Mouse (Mus musculus): ENCODE measurements around the gene Rps6ka5.

Rps6ka5 gene

GRCm38 (mm10) chr12:100660076-100660475 is 66.7 kb downstream of the Rps6ka5 start:
- no peak for DNase-seq (ENCODE audit: low read depth, low spot score)

GRCm38 (mm10) chr12:100655972-100656371 is 70.8 kb downstream of the Rps6ka5 start:
- no peak for DNase-seq (ENCODE audit: low read depth, low spot score)

- no peak for DNase-seq (ENCODE audit: low read depth, low spot score)
These were observed 84.8 kb downstream of the Rps6ka5 start for GRCm38 (mm10) chr12:100641936-100642335.

- no peak for DNase-seq (ENCODE audit: low read depth, low spot score)
These were observed 86.1 kb downstream of the Rps6ka5 start for GRCm38 (mm10) chr12:100640726-100641125.

DNA sequence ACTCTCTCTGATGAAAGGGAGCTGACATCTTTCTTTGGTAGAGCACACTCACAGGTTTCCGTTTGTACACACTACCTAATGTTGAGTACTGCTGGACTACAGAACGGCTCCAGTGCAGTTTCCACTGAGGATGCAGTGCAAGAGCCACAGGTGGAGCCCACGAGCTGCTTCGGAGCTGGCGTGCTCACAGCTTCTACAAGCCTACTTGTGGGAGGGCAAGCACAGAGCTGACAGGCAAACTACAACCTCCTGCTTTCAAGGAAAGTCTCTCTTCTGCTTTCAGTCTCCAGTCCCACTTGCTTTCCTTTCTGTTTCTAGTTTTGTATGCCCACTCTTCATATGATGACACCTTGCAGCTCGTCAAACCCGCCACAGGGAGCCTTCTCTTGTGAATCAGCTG is 87.1 kb downstream of the Rps6ka5 start:
- DNase-seq (ENCODE audit: low read depth, low spot score) = no peak

GRCm38 (mm10) chr12:100637886-100638285 is 88.9 kb downstream of the Rps6ka5 start:
- DNase-seq (ENCODE audit: low read depth, low spot score) = no peak

DNA sequence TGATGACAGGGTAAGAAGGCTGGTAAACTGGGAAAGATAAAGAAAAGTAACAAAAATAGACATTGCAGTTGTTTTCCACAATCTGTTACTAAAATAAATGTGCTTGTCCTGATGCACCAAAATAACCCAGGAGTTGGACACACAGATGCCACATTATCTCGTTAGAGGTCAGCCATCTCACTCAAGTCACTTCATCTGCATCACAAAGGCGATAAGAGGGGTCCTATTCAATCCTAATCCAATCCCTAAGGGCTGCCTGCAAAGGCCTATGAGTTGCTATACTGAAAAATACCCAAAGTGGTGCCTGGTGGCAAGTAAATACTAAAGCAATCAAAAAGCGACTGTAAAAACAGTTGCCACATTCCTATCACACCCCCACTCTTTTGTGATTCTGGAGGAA is 90.0 kb downstream of the Rps6ka5 start:
- no peak for DNase-seq (ENCODE audit: low read depth, low spot score)

- DNase-seq (ENCODE audit: low read depth, low spot score) = no peak
These were observed 90.5 kb downstream of the Rps6ka5 start for GRCm38 (mm10) chr12:100636299-100636633.

GRCm38 (mm10) chr12:100635601-100636298 is 91.0 kb downstream of the Rps6ka5 start:
- no peak for DNase-seq (ENCODE audit: low read depth, low spot score)

- no peak for DNase-seq (ENCODE audit: low read depth, low spot score)
These were observed 93.6 kb downstream of the Rps6ka5 start for GRCm38 (mm10) chr12:100633231-100633630.

GRCm38 (mm10) chr12:100631286-100631685 is 95.5 kb downstream of the Rps6ka5 start:
- DNase-seq (ENCODE audit: low read depth, low spot score) = no peak

- DNase-seq (ENCODE audit: low read depth, low spot score) = no peak
These were observed 97.5 kb downstream of the Rps6ka5 start for GRCm38 (mm10) chr12:100629126-100629920.

GRCm38 (mm10) chr12:100626991-100627677 is 99.6 kb downstream of the Rps6ka5 start:
- no peak for DNase-seq (ENCODE audit: low read depth, low spot score)

DNA sequence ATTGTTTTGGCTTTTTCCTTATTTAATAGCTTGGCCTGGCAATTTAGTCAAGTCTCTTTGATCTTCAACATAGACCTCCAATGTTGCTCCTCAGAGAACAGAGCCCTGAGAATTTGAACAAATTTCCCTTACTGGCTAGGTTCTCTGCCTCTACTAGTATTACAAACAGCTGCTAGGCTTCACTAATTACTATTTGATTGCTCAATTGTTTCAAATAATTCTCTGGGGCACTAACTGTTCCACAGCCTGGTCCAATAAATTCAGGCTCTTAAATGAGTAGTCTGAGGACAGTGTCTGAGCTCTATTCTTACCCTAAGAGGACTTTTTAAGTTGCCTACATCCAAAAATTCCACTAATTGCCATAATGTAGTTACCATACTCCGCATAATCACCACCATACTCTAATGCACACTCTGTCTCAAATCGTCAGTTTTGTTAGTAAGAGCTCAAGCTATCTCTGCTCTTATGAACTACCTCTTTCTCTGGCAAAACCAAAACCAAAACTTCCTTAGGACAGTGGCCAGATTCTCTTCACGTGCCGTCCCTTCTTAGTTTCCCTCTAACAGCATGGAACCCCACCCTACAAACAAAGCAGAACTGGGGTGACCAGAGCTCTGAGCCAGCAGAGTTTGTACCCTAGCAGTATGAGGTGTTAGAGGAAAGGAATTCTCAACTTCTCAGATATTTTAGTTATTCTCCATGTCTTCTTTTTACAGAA is 100.4 kb downstream of the Rps6ka5 start:
- peak; percentile 42 for DNase-seq (ENCODE audit: low read depth, low spot score)

DNA sequence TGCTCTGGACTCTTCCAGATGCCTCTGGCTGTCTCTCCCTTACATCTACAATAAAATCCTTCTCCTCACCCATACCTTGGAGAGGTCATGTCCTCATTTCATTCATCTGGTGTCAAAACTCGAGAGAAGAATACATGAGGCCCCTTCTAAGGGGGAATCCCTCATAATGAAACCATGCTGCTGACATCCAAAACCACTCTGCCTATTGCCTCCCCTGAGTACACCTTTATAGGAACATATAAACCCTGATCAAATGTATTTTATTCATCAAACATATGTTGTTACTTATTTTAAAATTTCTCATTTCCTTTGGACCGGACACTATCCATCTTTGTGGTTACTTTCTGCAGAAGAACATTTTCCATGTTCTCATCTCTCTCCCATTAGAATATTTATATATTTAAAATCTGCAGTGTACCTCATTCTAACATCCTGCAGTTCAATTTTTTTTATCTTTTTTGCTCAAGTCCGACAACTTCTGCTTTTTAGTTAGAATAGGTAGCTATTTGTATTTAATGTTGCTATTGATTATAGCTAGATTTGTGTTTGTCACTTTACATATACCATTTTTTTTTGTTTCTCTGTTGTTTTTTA is 101.8 kb downstream of the Rps6ka5 start:
- DNase-seq (ENCODE audit: low read depth, low spot score) = no peak

DNA sequence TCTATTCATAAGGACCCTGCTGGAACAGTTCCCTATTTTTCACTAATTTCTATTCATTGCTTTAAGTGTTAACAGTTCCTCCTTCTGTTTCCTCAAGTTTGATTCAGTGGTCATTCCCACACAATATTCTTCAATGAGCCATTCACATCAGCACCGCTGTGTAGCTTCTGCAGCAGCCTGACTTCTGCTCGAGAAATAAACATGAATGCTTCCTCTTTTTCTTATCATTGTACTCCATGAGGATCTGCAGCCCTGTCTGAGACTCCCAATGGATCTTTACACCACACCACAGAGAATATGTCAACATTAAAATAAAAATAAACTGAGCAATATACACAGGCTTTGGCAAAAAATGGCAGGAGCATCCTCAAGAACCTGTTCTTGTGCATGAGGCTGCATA is 111.5 kb downstream of the Rps6ka5 start:
- no peak for DNase-seq (ENCODE audit: low read depth, low spot score)

DNA sequence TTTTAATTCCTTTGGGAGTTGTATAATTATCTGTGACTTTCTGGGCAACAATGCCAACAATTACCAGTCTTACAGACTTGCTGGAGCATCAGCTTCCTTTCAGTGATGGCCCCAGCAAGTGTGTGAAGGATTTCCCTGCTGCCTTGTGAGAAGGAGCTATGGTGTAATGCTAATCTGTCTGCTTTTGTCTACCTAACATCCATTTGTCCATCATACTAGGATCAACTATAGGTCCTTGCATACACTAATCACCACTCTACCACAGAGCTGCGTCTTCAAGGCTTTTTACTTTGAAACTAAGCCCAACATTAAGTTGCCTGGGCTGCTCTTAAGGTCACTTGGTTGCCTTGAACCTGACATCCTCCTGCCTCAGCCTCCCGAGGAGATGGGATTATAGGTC is 112.9 kb downstream of the Rps6ka5 start:
- DNase-seq (ENCODE audit: low read depth, low spot score) = no peak

DNA sequence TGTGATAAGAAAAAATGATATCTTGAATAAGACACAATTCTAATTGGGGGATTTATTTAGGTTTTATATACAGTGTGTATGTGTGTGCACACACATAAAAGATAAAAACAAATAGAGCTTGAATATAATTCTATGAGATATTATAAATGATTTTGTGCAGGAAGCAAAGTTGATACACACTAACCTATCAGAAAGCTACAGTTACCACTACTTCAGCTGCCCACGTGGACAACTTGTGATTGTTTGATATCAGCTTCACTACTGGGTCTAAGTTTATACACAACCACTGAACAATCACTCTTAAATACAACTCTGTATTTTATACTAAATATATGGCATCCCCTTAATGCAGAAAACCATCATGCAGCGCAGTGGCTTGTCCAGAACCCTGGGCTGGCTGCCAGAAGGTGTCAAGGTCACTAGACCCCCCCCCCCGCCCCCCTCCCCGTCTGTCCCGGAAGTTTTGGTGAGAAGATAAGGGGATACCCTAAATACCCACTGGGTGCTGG is 113.5 kb downstream of the Rps6ka5 start:
- DNase-seq (ENCODE audit: low read depth, low spot score) = no peak

DNA sequence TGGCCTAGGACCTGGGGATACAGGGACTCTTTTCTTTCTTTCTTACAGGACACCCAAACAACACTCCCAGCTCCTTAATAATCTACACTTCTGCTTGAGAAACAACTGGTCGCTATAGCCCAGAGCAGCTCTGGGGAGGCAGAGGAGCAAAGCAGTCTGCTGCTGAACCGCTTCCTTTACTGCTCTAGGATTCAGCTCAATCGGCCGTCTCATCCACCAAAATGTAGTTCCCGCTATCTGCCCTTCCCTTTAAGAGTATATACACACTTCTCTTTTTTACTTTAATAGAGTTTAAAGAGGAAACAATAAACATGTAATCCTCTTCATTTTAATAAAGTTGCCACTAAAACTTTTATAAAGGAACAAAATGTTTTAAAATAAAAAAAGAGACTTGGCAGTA is 117.0 kb downstream of the Rps6ka5 start:
- DNase-seq (ENCODE audit: low read depth, low spot score) = no peak

DNA sequence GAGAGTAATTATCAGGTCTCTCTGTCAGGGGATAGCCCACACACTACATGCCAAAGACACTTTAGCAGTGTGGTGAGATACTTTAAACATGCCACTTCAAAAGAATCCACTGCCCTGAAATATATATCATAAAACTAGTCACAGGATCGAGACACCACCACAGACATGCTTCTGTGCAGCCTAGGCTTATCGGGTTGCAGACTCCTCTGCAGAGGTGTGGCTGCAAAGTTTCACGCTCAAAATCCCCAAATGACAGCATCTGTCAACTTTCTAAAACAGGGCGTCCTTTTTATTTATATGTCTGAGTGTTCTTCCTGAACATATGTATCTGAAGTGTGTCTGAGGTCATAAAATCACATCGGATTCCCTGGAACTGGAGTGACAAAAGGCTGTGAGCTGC is 117.7 kb downstream of the Rps6ka5 start:
- DNase-seq (ENCODE audit: low read depth, low spot score) = no peak

DNA sequence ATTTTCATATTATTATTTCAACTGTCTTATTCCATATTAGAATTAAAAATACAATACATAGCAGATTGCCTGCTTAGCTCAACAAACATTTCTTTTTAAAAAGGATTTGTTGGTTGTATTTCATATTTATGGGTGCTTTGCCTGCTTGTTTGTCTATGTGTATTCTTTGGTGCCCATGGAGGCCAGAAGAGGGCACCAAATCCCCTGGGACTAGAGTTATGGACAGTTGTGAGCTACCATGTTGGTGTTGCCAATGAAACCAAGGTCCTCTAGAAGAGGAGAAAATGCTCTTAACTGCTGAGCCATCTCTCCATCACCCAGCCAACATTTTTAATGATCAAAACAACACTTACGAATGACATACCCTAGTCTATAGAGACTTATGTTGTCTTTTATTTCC is 120.0 kb downstream of the Rps6ka5 start:
- DNase-seq (ENCODE audit: low read depth, low spot score) = peak; percentile 21
